Mouse (Mus musculus): ENCODE data around the gene Barhl2. TPM values are rescaled to one million over a fixed set of nuclear protein-coding genes. Genes with fewer than 3 reads are reported as not detected.

Barhl2 gene
- polyA plus RNA-seq, 1 experiment from 2014 or later: not detected

Other genes starting within 250 kb of the Barhl2 start
- gene Gm17304, start 150.9 kb upstream of the Barhl2 start, polyA plus RNA-seq (2014; fragmentation: Nextera tagmentation; extraction: Ambion mirVana): not detected in 2 replicates
- gene Zfp644, start 239.1 kb upstream of the Barhl2 start, polyA plus RNA-seq (2014; fragmentation: Nextera tagmentation; extraction: Ambion mirVana): 84.6 and 90.7 TPM in 2 replicates

Measured in limb, embryonic 11.5 days (tissue).